Mouse (Mus musculus) stomach, embryonic 14.5 days (tissue): ENCODE data around the gene Dpy19l3. TPM values are rescaled to one million over a fixed set of nuclear protein-coding genes. Genes with fewer than 3 reads are reported as not detected.
A peak's percentile ranks its signal among the peaks of the same experiment; 100 is the strongest.

Source experiments
- ATAC-seq: fragments of 200-750 bp; cut with Nextera tagmentation; 2 replicates; pipeline ENCODE4 v1.8.0; 2017; ENCODE audit warnings: low read depth, moderate TSS enrichment; ENCODE audit not compliant: insufficient number of reproducible peaks, insufficient read depth, low FRiP score
- H3K27ac ChIP-seq: fragments of 300-500 bp; sonication (generic); 2 replicates; pipeline ENCODE4 v1.5.1; 2014; ENCODE audit warnings: mild to moderate bottlenecking, low read length, moderate library complexity, mixed read lengths
- H3K27me3 ChIP-seq: fragments of 300-500 bp; sonication (generic); 2 replicates; pipeline ENCODE4 v1.6.1; 2014; ENCODE audit warnings: low read length, control low read depth, mixed read lengths; ENCODE audit not compliant: control insufficient read depth, insufficient read depth
- H3K36me3 ChIP-seq: fragments of 300-500 bp; sonication (generic); 2 replicates; pipeline ENCODE4 v1.6.1; 2014; ENCODE audit warnings: mild to moderate bottlenecking, control low read depth, low read length, moderate library complexity, mixed read lengths; ENCODE audit not compliant: control insufficient read depth, insufficient read depth
- H3K4me1 ChIP-seq: fragments of 300-500 bp; sonication (generic); 2 replicates; pipeline ENCODE4 v1.6.1; 2014; ENCODE audit warnings: low read length, control low read depth, mixed read lengths; ENCODE audit not compliant: control insufficient read depth, insufficient read depth
- H3K4me2 ChIP-seq: fragments of 300-500 bp; sonication (generic); replicated peaks from 2 replicates; pipeline ENCODE4 v1.6.1; 2014; ENCODE audit warnings: low read depth, low read length, control low read depth
- H3K4me3 ChIP-seq: fragments of 300-500 bp; sonication (generic); 2 replicates; pipeline ENCODE4 v1.5.1; 2014; ENCODE audit warnings: low read depth, low read length, control low read depth
- H3K9ac ChIP-seq: fragments of 300-500 bp; sonication (generic); replicated peaks from 2 replicates; pipeline ENCODE4 v1.6.1; 2014; ENCODE audit warnings: low read depth, mild to moderate bottlenecking, control low read depth, low read length, moderate library complexity, mixed read lengths
- H3K9me3 ChIP-seq: fragments of 300-500 bp; sonication (generic); 2 replicates; pipeline ENCODE4 v1.6.1; 2016; ENCODE audit warnings: low read depth, low read length, control low read depth; ENCODE audit not compliant: control insufficient read depth
- WGBS: fragments of 180-500 bp; shearing (Covaris S2); extraction: QIAGEN DNeasy Blood & Tissue Kit; methylation state at CpG from one replicate; pipeline ENCODE4 v1.1.7; 2014; 5-methylcytosine and 5-hydroxymethylcytosine counted together
- polyA plus RNA-seq: library from polyadenylated mRNA; unstranded; fragments of >200 nt; fragmentation: Nextera tagmentation; extraction: Ambion mirVana; gene quantifications from 2 replicates; pipeline ENCODE4 v1.2.1, GENCODE M21; 2014

The Dpy19l3 gene
- polyA plus RNA-seq = 27.8 and 30.2 TPM in 2 replicates

- Histone ChIP-seq H3K9ac (peak within 1 kb of the TSS; percentile 51), H3K27me3 (no peaks in the 10 kb centered on the region), H3K9me3 (no peaks in the 10 kb centered on the region), H3K36me3 (peaks cover 11% of the 10 kb centered on the region; the same call in 1 of the 2 replicates), H3K4me2 (peak within 1 kb of the TSS; percentile 95), H3K27ac (peak within 1 kb of the TSS; percentile 39; the same call in 1 of the 2 replicates), H3K4me3 (peak within 1 kb of the TSS; percentile 93), H3K4me1 (peaks cover 6% of the 10 kb centered on the region)
- ATAC-seq = peak; percentile 98
- WGBS = 1% methylated on average over 60 of the region's 70 CpGs
Observed at GRCm38 (mm10) chr7:35754033-35754885, at the start of gene Dpy19l3. Dpy19l3 (minus strand) TSS chr7:35754454.

- Histone ChIP-seq H3K9me3 (no peaks in the 10 kb centered on the region), H3K27me3 (no peaks in the 10 kb centered on the region), H3K36me3 (peaks cover 25% of the 10 kb centered on the region), H3K4me3 (peak within 1 kb of the TSS; percentile 76), H3K27ac (peak within 1 kb of the TSS; percentile 81; the same call in 1 of the 2 replicates), H3K9ac (peak within 1 kb of the TSS; percentile 92), H3K4me1 (peaks cover 8% of the 10 kb centered on the region; the same call in 1 of the 2 replicates), H3K4me2 (peak within 1 kb of the TSS; percentile 73)
- ATAC-seq = peak; percentile 93
- 21% methylated on average over 25 of the region's 26 CpGs for WGBS
Observed at GRCm38 (mm10) chr7:35802906-35803595, 48.8 kb upstream of the Dpy19l3 start, which contains the start of gene Zfp507. Zfp507 (minus strand) TSS chr7:35803003.

GRCm38 (mm10) chr7:35802201-35802905 is 48.1 kb upstream of the Dpy19l3 start:
- ATAC-seq = peak; percentile 87
- Histone ChIP-seq H3K9ac (peak overlapping the region; percentile 92), H3K36me3 (peaks cover 30% of the 10 kb centered on the region)

GRCm38 (mm10) chr7:35796123-35796522 is 41.9 kb upstream of the Dpy19l3 start:
- no peaks in the 10 kb centered on the region for H3K9me3 ChIP-seq
- H3K36me3 ChIP-seq = peaks cover 63% of the 10 kb centered on the region
- no peak overlapping the region for H3K9ac ChIP-seq
- 53% methylated on average over 7 of the region's 7 CpGs for WGBS
- no peak for ATAC-seq
- H3K27me3 ChIP-seq = no peaks in the 10 kb centered on the region
- H3K4me2 ChIP-seq = no peak overlapping the region
- H3K27ac ChIP-seq = no peak overlapping the region
- no peak overlapping the region for H3K4me3 ChIP-seq
- H3K4me1 ChIP-seq = peaks cover under 1% of the 10 kb centered on the region; the same call in 1 of the 2 replicates

More at GRCm38 (mm10) chr7:35802201-35802905, 48.1 kb upstream of the Dpy19l3 start:
- Histone ChIP-seq H3K27me3 (no peaks in the 10 kb centered on the region), H3K4me3 (peak overlapping the region; percentile 76), H3K27ac (peak overlapping the region; percentile 81; the same call in 1 of the 2 replicates), H3K4me2 (peak overlapping the region; percentile 73), H3K9me3 (no peaks in the 10 kb centered on the region), H3K4me1 (peaks cover 8% of the 10 kb centered on the region; the same call in 1 of the 2 replicates)
- under 1% methylated on average over 37 of the region's 49 CpGs for WGBS

GRCm38 (mm10) chr7:35794145-35794664 is 40.0 kb upstream of the Dpy19l3 start:
- WGBS = 74% methylated on average over 12 of the region's 12 CpGs
- Histone ChIP-seq H3K4me1 (no peaks in the 10 kb centered on the region), H3K27me3 (no peaks in the 10 kb centered on the region), H3K4me3 (no peak overlapping the region), H3K36me3 (peaks cover 68% of the 10 kb centered on the region), H3K27ac (no peak overlapping the region), H3K4me2 (no peak overlapping the region), H3K9me3 (no peaks in the 10 kb centered on the region), H3K9ac (no peak overlapping the region)
- no peak for ATAC-seq

GRCm38 (mm10) chr7:35792150-35792848 is 38.0 kb upstream of the Dpy19l3 start:
- 80% methylated on average over 12 of the region's 12 CpGs for WGBS
- no peak for ATAC-seq
- H3K27me3 ChIP-seq = no peaks in the 10 kb centered on the region
- H3K9ac ChIP-seq = no peak overlapping the region
- H3K4me2 ChIP-seq = no peak overlapping the region
- H3K27ac ChIP-seq = no peak overlapping the region
- no peak overlapping the region for H3K4me3 ChIP-seq
- peaks cover 66% of the 10 kb centered on the region for H3K36me3 ChIP-seq
- H3K4me1 ChIP-seq = no peaks in the 10 kb centered on the region
- no peaks in the 10 kb centered on the region for H3K9me3 ChIP-seq

GRCm38 (mm10) chr7:35790926-35791325 is 36.7 kb upstream of the Dpy19l3 start:
- ATAC-seq = no peak
- H3K9me3 ChIP-seq = no peaks in the 10 kb centered on the region
- H3K4me3 ChIP-seq = no peak overlapping the region
- H3K4me1 ChIP-seq = no peaks in the 10 kb centered on the region
- no peak overlapping the region for H3K9ac ChIP-seq
- H3K27ac ChIP-seq = no peak overlapping the region
- peaks cover 71% of the 10 kb centered on the region for H3K36me3 ChIP-seq
- H3K27me3 ChIP-seq = no peaks in the 10 kb centered on the region
- no peak overlapping the region for H3K4me2 ChIP-seq
- WGBS = 78% methylated on average over 8 of the region's 8 CpGs
